In genomic region chr10:37135951-37136751, GRCm38 (mm10) we compare ENCODE assay signal across 9 mouse cellular contexts. TPM values are rescaled to one million over a fixed set of nuclear protein-coding genes. Genes with fewer than 3 reads are reported as not detected.
DNase-seq lines count a peak whose midpoint lies in the region; ATAC-seq lines count a peak whose summit lies in the region.
"Had no signal": no experiment of that assay in that cellular context is flagged by ENCODE, and none has a peak within 500 bp of the region (broad histone marks: within the 10 kb centered on the region; RNA-seq: fewer than 3 reads in every experiment).

No protein-coding gene starts in this region.

- H3K27ac ChIP-seq in embryonic facial prominence, embryonic 11.5 days (replicated peaks; ENCODE audit: low read depth, low read length) = peak overlapping the region; percentile 99
- peak overlapping the region; percentile 100 for H3K27ac ChIP-seq in midbrain, embryonic 16.5 days (ENCODE audit: low read length)

- H3K36me3 ChIP-seq in erythroblast, embryonic 14.5 days (ENCODE audit: control insufficient read depth) = no peaks in the 10 kb centered on the region
- H3K36me3 ChIP-seq in embryonic facial prominence, embryonic 11.5 days (replicated peaks; ENCODE audit: control insufficient read depth, insufficient read depth, low read depth, low read length) = peaks cover 8% of the 10 kb centered on the region
- H3K36me3 ChIP-seq in midbrain, embryonic 16.5 days (ENCODE audit: control insufficient read depth, insufficient read depth, low read length) = peaks cover 11% of the 10 kb centered on the region; the same call in 1 of the 2 replicates
- H3K36me3 ChIP-seq: G1E had no signal

- no peaks in the 10 kb centered on the region for H3K9me3 ChIP-seq in erythroblast, embryonic 14.5 days (ENCODE audit: control insufficient read depth, low read length)
- H3K9me3 ChIP-seq in embryonic facial prominence, embryonic 11.5 days (replicated peaks; ENCODE audit: control insufficient read depth, low read length) = no peaks in the 10 kb centered on the region
- H3K9me3 ChIP-seq in midbrain, embryonic 16.5 days (replicated peaks; ENCODE audit: control insufficient read depth, low read length, poor library complexity, severe bottlenecking) = no peaks in the 10 kb centered on the region

- peaks cover 71% of the 10 kb centered on the region for H3K27me3 ChIP-seq in erythroblast, embryonic 14.5 days (ENCODE audit: control insufficient read depth)
- H3K27me3 ChIP-seq in embryonic facial prominence, embryonic 11.5 days (ENCODE audit: control insufficient read depth, insufficient read depth, low read length) = no peaks in the 10 kb centered on the region
- no peaks in the 10 kb centered on the region for H3K27me3 ChIP-seq in midbrain, embryonic 16.5 days (ENCODE audit: control insufficient read depth, insufficient read depth, low read depth, low read length)

- H3K9ac ChIP-seq in embryonic facial prominence, embryonic 11.5 days (replicated peaks; ENCODE audit: low read length) = peak overlapping the region; percentile 99
- peak overlapping the region; percentile 99 for H3K9ac ChIP-seq in midbrain, embryonic 16.5 days (ENCODE audit: low read depth, low read length)

- peak; percentile 65 for DNase-seq in embryonic facial prominence, embryonic 11.5 days (ENCODE audit: low spot score)
- DNase-seq in heart, adult 8-10 months (ENCODE audit: low spot score) = peak; percentile 50
- peak; percentile 37 for DNase-seq in kidney, adult 9 months
- DNase-seq in liver = peak; percentile 47
- DNase-seq in spleen, postnatal 36 days (ENCODE audit: low spot score in 2 of 2) = peak; percentile 38 to 47

- peak overlapping the region; percentile 62 for H3K4me3 ChIP-seq in erythroblast, embryonic 14.5 days (replicated peaks)
- H3K4me3 ChIP-seq in embryonic facial prominence, embryonic 11.5 days (ENCODE audit: low read depth, low read length) = peak overlapping the region; percentile 99
- H3K4me3 ChIP-seq in midbrain, embryonic 16.5 days (ENCODE audit: low read depth, low read length) = peak overlapping the region; percentile 79

- no peak for ATAC-seq in erythroblast, adult 5-6 weeks (replicated peaks; ENCODE audit: low FRiP score, poor library complexity, severe bottlenecking)
- ATAC-seq in embryonic facial prominence, embryonic 11.5 days (replicated peaks; ENCODE audit: insufficient number of reproducible peaks, low FRiP score, low TSS enrichment, low read depth) = no peak
- no peak for ATAC-seq in midbrain, embryonic 16.5 days

- peak overlapping the region; percentile 70 for H3K4me2 ChIP-seq in embryonic facial prominence, embryonic 11.5 days (ENCODE audit: low read depth, low read length)
- H3K4me2 ChIP-seq in midbrain, embryonic 16.5 days (ENCODE audit: low read length) = peak overlapping the region; percentile 68

- peaks cover 47% of the 10 kb centered on the region for H3K4me1 ChIP-seq in erythroblast, embryonic 14.5 days (ENCODE audit: control insufficient read depth)
- H3K4me1 ChIP-seq in embryonic facial prominence, embryonic 11.5 days (ENCODE audit: control insufficient read depth, insufficient read depth, low read length) = no peaks in the 10 kb centered on the region
- peaks cover 19% of the 10 kb centered on the region for H3K4me1 ChIP-seq in midbrain, embryonic 16.5 days (ENCODE audit: control insufficient read depth, insufficient read depth, low read length)

- WGBS in embryonic facial prominence, embryonic 11.5 days = under 1% methylated on average over 83 of the region's 99 CpGs
- under 1% methylated on average over 79 of the region's 99 CpGs for WGBS in midbrain, embryonic 16.5 days

RNA-seq across cellular contexts. Expression of gene Marcks, which starts 2.6 kb away (rescaled TPM):
- polyA plus RNA-seq in erythroblast, embryonic 14.5 days (2012) = 0.33 and 0.35 TPM in 2 replicates
- total RNA-seq in erythroblast, adult 5-6 weeks (2015; ENCODE audit: low replicate concordance) = 9.0 and 13.6 TPM in 2 replicates
- 10.9 and 14.5 TPM in 2 replicates for total RNA-seq in erythroblast, adult 5-6 weeks (2017; ENCODE audit: low replicate concordance)
- 300 and 341 TPM in 2 replicates for polyA plus RNA-seq in embryonic facial prominence, embryonic 11.5 days (2014; fragmentation: Nextera tagmentation; extraction: Ambion mirVana)
- total RNA-seq in heart, adult 8-10 months (2022) = 10 to 100 TPM; 20.7 to 32.9 (median 27.6) TPM
- polyA plus RNA-seq in midbrain, embryonic 16.5 days (2015; fragmentation: Nextera tagmentation; extraction: Ambion mirVana) = 187 and 196 TPM in 2 replicates
- polyA plus RNA-seq: G1E had no signal

Comparison
In these comparisons a context has a peak if more than half of its experiments do, and no peak if none do; other contexts are left out.
1. RNA of gene Marcks, which starts 2.6 kb away (polyA plus RNA-seq): 300 to 341 TPM in embryonic facial prominence, embryonic 11.5 days and 187 to 196 TPM in midbrain, embryonic 16.5 days; 0.33 to 0.35 TPM in erythroblast, embryonic 14.5 days; every median in the first group is over 100 times any median in the second.
2. Peak in every context shown above with its lines, with median percentiles within 50 percentile points of each other: H3K4me3 ChIP-seq and DNase-seq.